Mouse (Mus musculus) layer of hippocampus, adult 11-12 months (tissue): Measurements from ENCODE around the gene Tnfsf14.

Experiments used
- DNase-seq: peaks from one replicate; pipeline ENCODE4 v3.0.0; 2022; ENCODE audit warnings: low spot score

Gene Tnfsf14

DNA sequence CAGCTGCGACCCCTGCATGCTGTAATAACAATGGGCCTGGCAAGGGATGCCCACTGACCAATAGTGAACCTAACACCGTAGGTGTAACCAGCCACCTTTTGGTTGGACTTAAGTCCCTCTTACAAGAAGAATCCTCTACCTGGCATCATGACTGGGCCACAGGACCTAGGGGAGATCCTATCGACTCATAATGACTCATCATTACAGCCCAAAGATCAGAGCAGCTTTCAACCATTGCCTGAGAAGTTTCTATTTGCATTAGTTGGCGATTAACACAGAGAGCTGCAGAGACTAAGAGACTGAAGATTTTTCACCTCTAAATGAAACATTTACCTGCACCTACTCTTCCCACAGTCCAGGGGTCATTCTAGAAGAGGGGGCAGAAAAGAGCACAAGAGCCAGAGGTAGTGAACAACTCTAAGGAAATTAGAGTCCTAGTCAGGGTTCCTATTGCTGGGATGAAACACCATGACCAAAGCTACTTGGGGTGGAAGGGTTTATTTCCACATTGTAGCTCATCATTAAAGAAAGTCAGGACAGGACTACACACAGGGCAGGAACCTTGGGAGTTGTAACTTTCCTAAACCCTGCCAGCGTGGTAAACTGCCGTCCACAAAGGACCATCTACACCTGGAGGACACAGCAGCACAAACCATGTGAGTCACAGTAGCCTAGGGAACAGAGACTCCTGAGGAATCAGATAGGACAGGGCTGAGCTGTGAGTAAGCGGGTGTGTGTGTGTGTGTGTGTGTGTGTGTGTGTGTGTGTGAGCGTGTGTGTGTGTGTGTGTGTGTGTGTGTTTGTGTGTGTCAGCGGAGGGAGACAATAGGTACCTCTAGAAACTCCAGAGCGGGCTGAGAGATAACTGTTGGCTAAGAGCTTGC is 8.1 kb upstream of the Tnfsf14 start:
- no peak for DNase-seq

DNA sequence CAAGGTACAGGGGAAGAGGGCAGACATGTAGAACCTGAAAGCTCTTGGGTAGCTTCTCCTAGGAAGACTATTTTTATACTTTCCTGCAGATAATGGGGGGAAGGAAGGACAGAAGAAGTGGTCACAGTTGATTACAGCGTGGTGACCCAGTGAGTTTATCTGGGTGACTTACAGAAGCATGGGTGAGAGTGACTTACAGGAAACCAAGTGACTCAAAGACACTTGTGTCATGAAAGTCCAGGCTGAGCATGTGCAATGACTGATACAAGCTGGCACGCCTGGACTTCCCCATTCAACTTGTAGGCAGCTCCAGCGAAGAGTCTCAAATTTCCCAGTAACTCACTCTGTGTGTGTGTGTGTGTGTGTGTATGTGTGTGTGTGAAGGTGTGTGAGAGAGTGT is 4.3 kb upstream of the Tnfsf14 start:
- DNase-seq = no peak

DNA sequence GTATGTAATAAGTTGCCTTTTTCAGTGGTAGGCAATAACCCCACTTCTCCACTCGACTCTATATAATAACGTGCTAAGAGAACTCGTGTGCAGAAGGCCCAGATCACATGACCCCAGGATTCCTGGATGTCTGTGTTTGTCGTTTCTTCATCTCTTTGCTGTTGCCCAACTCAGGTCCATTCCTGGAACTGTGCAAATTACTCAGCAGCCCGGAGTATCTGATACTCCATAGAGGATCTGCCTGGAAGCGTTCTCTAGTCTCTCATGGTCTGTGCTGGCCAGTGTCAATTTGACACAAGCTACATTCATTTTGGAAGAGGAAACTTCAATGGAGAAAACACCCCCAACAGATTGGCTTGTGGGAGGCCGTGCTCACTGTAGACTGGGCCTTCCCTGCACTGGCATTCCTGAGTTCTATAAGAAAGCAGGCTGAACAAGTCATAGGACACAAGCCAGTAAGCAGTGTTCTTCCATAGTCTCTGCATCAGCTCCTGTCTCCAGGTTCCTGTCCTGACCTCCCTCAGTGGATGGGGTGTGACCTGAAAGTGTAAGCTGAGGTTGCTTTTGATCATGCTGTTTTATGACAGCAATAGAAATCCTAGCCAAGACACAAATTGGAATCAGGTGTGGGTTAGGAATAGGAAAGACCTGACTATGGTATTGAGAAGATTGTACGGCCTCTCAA is 1.5 kb upstream of the Tnfsf14 start:
- no peak for DNase-seq

DNA sequence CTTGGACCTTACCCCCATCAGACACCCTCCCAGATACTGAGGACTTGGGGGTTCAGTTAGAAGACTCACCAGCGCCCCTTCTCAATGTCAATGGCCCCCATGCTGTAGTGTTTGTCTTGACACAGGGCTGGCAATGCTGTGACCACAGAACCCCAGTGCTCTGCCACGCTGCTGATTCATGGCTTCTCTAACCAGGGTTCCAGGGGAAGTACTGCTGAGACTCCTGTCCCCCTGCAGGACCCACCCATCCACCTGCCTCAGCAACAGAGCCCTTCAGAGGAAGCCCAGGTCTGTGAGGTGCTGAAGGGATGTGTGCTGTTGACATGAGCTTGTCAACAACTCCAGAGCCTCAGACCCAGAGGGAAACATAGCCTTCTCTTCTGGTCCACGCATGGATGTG is 794 bp upstream of the Tnfsf14 start:
- no peak for DNase-seq

DNA sequence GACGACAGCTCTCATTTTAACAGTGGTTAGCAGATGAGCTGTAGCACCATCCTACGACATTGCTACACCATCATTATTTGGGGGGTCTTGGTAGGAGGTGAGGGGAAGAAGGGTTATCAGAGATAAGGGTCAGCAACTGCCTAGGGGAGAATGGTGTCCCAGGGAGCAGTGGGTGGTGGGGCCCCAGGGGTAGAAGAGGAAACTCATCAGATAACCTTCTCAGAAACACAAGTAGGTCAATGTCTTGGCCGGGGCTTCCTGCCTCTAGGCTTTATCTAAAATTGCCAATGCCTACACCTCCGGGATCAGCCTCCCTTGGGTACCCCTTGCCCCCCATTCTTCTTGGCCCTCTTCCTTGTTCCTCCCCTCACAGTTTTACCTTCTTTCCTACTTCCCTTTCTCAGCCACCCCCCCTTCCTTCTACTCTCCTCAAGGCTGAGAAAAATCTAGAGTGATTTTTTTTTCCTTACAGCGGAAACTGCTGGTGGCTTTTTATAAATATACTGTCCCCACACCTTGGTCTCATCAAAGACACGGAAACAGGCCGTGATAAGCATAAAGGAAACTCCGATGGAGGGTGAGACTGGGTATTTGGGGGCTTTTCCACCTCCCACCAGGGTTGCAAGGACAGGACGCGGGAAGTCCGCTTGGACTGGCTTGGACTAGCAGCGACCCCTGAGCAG is 5.3 kb downstream of the Tnfsf14 start:
- no peak for DNase-seq

DNA sequence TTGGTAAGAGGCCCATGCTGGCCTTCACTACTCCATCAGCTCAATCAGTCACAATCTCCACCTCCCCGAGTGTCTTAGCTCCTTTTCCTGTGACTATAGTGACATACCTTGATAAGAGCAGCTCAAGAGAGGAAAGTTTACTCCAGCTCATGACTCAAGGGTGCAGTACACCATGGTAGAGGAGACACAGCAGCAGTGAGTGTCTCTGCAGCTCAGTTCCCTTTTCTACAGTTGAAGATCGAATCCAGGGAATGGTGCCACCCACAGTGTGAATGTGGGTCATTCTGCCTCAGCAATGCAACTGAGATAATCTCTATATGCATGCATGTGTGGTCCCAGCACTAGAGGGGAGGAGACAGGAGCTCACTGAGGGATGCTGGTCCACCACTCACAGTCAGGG is 8.3 kb downstream of the Tnfsf14 start:
- no peak for DNase-seq

DNA sequence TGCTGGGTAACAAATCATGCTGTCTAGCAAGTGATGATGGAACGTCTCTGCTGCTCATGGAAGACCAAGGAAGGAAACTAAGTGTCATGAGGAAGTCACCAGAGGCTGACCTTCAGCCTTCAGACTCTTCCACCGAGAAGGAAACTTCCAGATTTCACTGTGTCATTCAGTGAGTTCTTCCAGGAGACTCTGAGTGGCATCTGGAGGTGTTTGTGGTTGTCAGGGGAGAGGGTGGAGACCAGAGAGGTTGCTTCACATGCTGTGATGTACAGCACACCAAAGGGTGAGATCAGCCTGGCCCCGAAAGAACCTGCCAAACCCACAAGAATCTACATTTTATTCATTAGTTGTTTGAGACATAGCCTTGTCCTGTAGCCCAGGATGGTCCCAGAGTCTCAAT is 11.1 kb downstream of the Tnfsf14 start:
- DNase-seq = no peak

DNA sequence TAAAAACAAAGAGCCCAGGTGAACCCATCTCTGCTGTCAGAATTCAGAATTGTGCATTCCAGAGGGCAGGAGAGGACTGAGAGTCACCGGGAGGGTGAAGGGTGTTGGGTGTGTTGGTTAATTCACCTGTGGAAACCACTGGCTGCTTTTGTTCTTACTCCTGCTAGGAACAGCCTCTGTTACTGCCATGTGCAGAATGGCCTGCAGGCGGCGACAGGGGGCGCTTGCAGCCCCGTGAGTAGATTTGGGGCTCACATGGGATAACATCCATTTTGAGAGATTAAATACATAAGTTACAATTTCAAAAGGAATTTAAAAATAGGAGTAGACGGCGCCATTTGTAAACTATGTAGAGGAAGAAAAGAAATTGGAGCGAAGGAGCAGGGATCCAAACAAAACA is 13.6 kb downstream of the Tnfsf14 start:
- no peak for DNase-seq

DNA sequence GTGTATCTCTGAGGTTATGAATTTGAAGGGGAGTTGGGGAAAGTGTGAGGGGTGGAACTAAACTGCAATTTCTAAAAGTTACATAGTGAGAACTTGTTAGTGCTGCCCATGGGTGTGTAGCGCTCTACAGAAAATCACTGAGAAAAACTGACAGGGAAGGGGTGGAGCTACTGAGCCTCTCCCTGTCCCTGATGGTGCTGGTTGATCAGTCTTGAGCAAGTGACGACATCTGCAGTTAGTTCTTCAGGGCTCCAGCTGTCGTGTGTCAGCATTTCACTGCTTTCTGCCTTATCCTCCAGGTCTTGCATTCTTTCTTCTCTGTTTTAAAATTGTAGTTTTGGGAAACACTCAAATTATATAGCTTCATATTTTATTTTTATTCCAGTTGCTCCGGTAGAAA is 20.6 kb downstream of the Tnfsf14 start:
- DNase-seq = no peak

DNA sequence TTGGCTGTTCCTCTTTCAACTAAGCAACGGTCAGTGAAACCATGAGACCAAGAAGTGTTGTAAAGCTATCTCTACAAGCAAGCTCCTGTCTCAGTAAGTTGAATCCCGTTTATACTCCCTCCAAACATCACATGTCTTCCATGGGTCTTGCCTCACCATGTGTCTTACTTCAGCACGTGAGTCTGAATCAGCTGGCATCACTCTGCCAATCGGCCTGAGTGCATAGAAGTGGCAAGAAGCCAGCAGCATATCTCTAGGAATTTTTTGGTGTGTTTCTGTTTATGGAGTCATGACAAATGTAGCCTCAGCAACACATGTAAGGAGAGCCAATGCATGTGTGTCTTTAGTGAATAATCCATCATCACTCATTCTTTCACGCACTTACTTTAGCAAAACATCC is 21.6 kb downstream of the Tnfsf14 start:
- DNase-seq = no peak

DNA sequence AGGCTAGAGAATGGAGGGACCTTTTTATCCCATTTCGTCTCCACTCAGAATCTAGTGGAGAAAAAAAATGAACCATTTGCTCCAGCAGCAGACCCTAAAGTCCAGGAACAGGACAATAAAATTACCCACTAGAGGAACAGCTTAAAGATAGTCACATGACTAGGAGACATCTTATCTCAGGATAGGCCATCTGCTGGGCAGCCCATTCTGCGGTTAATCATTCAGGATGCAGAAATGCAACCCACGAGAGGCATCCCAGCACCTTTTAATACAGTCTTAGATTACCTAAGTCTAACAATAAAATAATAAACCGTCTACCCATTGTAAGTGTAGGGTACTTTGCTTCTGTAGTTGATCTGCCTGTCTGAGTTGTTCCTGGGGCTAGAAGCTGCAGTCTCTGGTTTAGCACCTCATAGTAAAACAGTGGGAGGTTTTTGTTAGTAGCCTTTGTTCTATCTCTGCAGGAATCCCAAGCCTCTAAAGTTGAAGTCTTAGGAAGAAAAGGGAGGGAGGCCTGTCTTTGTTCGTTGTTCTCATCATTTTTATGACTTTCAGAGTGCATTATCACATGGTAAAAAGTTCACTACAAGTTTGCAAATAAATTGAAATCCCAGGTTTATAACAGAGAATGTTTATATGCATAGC is 23.2 kb downstream of the Tnfsf14 start:
- no peak for DNase-seq

DNA sequence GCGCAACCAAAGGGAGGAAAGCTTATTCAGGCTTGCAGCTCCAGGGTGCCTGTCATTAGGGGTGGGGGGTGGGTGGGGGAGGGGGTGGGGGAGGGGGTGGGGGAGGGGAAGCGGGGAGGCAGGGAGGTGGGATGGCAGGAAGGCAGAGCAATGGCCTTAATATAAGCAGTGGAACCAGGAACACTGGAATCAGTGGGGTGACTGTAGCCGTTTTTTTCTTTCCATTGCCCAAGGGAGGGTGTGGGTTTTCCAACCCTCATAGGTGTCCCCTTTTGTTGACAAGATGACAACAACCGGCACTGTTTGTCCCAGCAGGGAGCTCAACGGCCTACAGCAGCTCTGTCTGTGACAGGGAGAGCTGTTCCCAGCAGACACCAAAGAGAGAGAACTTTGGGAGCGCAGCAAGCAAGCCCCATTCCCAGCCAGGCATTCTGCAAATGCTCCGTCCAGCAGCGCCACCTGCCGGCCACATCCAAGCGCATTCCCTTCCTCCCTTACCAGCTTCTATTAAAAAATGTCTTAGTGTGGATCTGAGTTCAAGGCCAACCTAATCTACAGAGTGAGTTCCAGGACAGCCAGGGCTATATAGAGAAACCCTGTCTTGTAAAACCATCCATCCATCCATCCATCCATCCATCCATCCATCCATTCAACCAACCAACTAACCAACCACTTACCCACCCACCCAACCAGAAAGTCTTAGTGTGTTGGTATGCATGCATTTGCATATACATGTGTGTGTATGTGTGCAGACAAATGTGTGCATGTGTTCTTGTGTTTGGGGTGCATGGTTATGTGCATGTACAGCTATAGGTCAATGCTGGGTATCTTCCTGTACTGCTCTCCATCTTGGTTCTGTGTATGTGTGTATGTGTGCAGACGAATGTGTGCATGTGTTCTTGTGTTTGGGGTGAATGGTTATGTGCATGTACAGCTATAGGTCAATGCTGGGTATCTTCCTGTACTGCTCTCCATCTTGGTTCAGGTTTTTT is 26.9 kb downstream of the Tnfsf14 start:
- DNase-seq = peak; percentile 88

DNA sequence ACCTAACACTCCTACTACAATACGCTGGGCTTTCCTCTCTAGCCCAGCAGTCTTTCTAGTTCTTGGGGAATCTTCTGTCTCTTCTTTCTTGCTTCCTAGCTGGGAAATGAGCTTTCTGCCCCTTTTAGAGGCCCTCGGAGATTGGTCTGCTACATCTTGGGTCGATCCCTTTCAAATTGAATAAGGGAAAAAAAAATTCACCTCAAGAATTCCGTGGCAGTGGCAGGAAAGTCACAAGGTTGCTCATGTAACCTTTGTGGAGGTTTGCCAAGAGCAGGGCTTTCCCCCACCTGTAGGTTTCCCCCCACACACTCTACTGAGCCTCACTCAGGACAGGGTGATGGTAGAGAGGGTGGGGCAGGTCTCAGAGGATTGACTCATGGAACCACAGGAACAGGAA is 40.2 kb downstream of the Tnfsf14 start:
- no peak for DNase-seq

DNA sequence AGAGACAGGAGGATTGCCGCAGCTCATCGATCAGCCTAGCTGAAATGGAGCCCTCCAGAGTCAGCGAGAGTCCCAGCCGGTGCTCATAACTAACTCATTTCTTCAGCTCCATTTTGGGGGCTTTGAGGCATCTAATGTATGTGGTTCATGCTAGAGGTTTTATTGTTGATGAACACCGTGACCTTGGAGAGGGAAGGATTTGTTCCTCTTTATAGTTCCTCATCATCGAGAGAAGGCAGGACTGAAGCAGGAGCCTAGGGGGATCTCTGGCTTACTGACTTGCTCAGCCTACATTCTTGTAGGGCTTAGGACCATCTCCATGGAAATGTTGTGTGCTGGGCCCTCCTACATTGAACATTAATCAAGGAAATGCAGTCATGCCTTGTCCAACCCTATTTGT is 41.0 kb downstream of the Tnfsf14 start:
- DNase-seq = no peak

DNA sequence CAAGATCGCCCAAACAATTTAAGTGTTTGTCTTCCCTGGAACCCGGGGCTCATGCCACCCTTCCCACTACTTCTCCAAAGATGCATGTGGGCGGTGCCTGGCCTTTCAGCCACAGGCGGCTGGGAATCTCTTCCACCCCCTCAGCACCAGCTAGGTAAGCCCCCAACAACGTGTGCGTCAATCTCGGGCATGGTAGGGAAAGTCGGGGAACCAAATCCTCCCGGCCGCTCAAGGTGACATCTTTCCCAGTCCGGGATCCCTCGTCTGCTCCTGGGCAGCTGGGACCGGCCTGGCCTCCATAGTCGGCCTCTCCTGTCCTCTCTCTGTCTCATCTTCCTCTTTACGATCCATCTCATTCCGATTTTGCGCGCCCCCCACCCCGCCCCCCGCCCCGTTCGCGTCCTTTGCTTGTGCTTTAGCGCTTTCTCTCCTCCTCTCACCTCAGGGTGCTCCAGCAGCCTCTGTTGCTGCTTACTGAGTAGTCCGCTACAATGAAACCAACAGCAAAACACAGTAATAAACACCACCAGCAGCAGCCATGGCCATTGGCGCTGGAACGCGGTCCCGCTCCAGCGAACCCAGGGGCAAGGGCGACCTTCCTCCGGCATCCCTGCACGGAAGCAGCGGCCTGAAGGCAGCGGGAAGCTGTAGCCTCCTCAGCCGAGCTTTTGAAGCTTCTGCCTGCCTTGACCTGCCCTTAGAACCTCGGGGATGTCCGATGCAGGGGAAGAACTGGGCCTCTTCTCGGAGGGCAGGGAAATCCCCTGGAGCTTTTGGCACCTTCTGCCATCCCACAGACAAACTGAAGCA is 44.8 kb downstream of the Tnfsf14 start, which contains the start of gene Cd70:
Cd70 (minus strand) TSS at position 784 of the 810 bp plus-strand sequence.
- DNase-seq = no peak

DNA sequence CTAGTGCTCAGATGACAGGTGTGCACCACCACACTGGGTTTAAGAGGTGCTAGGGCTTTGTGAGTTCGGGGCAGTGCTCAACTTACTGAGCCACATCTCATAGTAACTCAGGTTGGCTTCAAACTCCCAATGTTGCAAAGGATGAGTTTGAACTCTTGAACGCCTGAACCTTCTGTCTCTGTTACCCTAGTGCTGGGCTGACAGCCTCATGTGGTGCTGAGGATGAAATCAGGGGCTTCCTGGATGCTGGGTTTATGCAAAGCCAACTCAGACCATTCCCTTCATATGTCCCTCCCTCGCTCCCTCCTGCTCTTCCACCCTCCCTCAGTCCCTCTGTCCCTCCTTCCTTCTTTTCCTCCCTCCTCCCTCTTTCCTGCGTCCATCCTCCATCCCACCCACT is 45.6 kb downstream of the Tnfsf14 start:
- no peak for DNase-seq

DNA sequence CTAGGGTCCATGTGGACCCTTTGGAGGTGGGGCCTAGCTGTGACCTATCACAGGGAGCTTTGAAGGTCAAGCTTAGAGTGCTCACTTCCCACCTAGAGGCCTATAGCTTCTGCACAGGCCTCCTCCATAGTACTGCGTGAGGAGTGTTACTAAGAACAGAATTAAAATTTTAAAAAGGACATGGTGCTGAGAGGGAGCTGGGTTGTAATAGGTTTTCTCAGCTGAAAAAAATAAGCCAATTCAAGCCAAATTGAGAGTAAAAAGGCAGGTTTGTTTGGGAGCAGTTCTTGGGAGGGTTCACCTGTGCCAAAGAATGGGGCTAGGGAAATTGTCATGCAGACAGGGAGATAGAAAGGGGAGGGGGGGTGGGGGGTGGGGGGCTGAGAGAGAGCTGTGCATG is 48.9 kb downstream of the Tnfsf14 start:
- no peak for DNase-seq

DNA sequence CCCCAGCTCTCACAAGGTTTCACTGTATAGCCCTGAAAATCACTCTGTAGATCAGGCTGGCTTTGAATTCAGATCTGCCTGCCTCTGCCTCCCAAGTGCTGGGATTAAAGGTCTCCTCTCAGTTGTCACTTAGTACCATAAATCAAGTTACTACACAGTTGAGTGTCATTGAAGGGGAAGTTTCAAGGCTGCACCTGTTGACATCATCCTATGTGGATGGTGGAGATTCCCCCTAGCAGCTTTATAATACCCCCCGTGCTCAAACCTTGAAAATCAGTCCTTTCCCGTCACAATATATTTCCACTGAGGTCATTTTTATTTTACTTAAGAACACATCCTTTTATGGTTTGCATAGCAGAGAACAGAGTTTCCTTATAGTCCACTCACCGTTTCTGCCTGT is 50.3 kb downstream of the Tnfsf14 start:
- DNase-seq = no peak

DNA sequence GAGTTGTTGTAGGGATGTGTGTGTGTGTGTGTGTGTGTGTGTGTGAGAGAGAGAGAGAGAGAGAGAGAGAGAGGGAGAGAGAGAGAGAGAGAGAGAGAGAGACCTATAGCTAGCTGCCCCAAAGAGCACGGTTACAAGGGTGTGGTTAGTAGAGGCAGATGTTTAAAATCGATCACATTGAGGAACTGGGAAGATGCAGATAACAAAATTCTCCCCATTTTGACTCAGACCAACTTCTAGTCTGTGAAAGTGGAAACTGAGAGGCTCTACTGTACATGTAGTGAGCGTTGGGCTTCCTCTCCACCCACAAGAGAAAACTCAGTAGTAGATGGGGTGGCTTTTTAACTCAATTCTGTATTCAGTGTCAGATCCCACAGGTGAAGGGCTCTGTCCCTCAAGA is 54.3 kb downstream of the Tnfsf14 start:
- DNase-seq = no peak
